Comparison of ENCODE assay signal across 9 mouse cellular contexts in the genomic region with DNA sequence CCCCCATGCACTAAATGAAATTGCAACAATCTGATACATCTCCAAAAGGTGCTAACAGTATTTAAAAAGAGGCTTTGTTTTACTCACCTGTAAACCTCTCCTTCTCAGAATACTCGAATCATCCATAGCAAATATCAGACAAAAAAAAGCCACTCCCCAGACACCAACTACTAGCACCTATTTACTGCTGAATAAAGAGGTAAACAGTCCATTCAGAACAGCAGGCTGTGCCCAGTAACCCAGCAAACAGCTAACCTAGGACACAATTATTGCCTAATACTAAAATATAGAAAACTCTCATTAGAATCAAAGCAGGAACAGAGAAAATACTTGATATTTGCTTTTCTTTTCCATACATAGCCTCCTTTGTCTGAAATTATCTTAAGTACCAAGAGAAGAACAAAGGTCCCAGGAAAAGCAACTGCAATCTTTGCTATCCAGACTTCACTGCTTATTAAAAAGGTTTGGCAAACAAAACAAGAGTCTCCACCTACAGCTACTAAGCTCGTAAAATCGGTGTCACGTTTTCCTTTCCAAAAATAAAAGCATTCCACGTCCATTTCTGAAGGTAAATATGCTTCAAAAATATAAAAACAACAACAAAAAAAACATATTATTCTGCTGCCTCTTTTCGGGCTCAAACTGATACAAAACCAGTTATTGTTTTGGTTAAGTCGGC. TPM values are rescaled to one million over a fixed set of nuclear protein-coding genes. Genes with fewer than 3 reads are reported as not detected.
DNase-seq lines count a peak whose midpoint lies in the region; ATAC-seq and TF ChIP-seq lines count a peak whose summit lies in the region.
"Had no signal": no experiment of that assay in that cellular context is flagged by ENCODE, and none has a peak within 500 bp of the region (broad histone marks: within the 10 kb centered on the region; RNA-seq: fewer than 3 reads in every experiment).

No protein-coding gene starts in this region.

- no peaks in the 10 kb centered on the region for H3K79me2 ChIP-seq in liver, adult 2 months (ENCODE audit: control insufficient read depth, insufficient read depth, low read length)

- WGBS in liver, adult 2 months, result 48% methylated on average over 7 of the region's 7 CpGs
- WGBS in forebrain, embryonic 12.5 days, result 30% methylated on average over 7 of the region's 7 CpGs
- WGBS in hindbrain, postnatal 0 days, result 16% methylated on average over 7 of the region's 7 CpGs
- 24% methylated on average over 7 of the region's 7 CpGs for WGBS in small intestine, adult 2 months

- no peak for TF ChIP-seq CTCF in liver, adult 2 months (IDR thresholded peaks at IDR 0.05; ENCODE audit: low read depth, low read length)
- TF ChIP-seq CTCF in hindbrain, postnatal 0 days (IDR thresholded peaks at IDR 0.05; ENCODE audit: low read depth), result no peak
- TF ChIP-seq CTCF in small intestine, adult 2 months (IDR thresholded peaks at IDR 0.05; ENCODE audit: extremely low read depth, insufficient read length, insufficient replicate concordance, low read depth, low read length), result no peak

- peak overlapping the region; percentile 49 for H3K4me2 ChIP-seq in forebrain, embryonic 12.5 days
- peak overlapping the region; percentile 59 for H3K4me2 ChIP-seq in hindbrain, postnatal 0 days (ENCODE audit: low read depth, low read length)

- no peak for TF ChIP-seq POLR2A in liver, adult 2 months (IDR thresholded peaks at IDR 0.05; ENCODE audit: extremely low read depth, insufficient read depth, low read length)
- TF ChIP-seq POLR2A in small intestine, adult 2 months (IDR thresholded peaks at IDR 0.05; ENCODE audit: low read depth, low read length), result no peak

- no peak for ATAC-seq in forebrain, embryonic 12.5 days (ENCODE audit: low FRiP score)
- no peak for ATAC-seq in hindbrain, postnatal 0 days

- no peak overlapping the region for H3K27ac ChIP-seq in liver, adult 2 months (replicated peaks; ENCODE audit: insufficient read depth, low read depth, low read length)
- H3K27ac ChIP-seq in forebrain, embryonic 12.5 days, result peak overlapping the region; percentile 76
- peak overlapping the region; percentile 79 for H3K27ac ChIP-seq in hindbrain, postnatal 0 days
- H3K27ac ChIP-seq in small intestine, adult 2 months (ENCODE audit: insufficient read depth, low read depth, low read length), result no peak overlapping the region

- no peak overlapping the region for H3K4me3 ChIP-seq in liver, adult 2 months (ENCODE audit: insufficient read depth, low read depth, low read length)
- H3K4me3 ChIP-seq in forebrain, embryonic 12.5 days (replicated peaks), result peak overlapping the region; percentile 23
- H3K4me3 ChIP-seq in hindbrain, postnatal 0 days (ENCODE audit: low read length), result peak overlapping the region; percentile 37
- H3K4me3 ChIP-seq in small intestine, adult 2 months (ENCODE audit: low read depth, low read length), result peak overlapping the region; percentile 20; the same call in 1 of the 2 replicates

- peaks cover 2% of the 10 kb centered on the region; the same call in 1 of the 2 replicates for H3K4me1 ChIP-seq in liver, adult 2 months (ENCODE audit: control insufficient read depth, insufficient read depth, low read length)
- peaks cover 15% of the 10 kb centered on the region for H3K4me1 ChIP-seq in forebrain, embryonic 12.5 days
- H3K4me1 ChIP-seq in hindbrain, postnatal 0 days (ENCODE audit: insufficient read depth, low read length), result no peaks in the 10 kb centered on the region
- H3K4me1 ChIP-seq in small intestine, adult 2 months (ENCODE audit: control insufficient read depth, insufficient read depth, insufficient read length, low read length), result peaks cover 4% of the 10 kb centered on the region; the same call in 1 of the 2 replicates

- DNase-seq in liver, adult 2 months (ENCODE audit: extremely low read depth, low read depth, low spot score), result peak; percentile 21
- no peak for DNase-seq in liver
- peak; percentile 18 for DNase-seq in hindbrain, postnatal 0 days (ENCODE audit: low spot score)
- DNase-seq in spleen, postnatal 10 days (ENCODE audit: low spot score in 2 of 2), result no peak
- DNase-seq in gastrocnemius, adult 8-10 months (ENCODE audit: low spot score in 2 of 2), result no peak
- DNase-seq: lung, postnatal 4 days; thymus, postnatal 36 days had no signal

- H3K9ac ChIP-seq in liver, adult 2 months (ENCODE audit: low read depth, low read length), result no peak overlapping the region
- H3K9ac ChIP-seq in forebrain, embryonic 12.5 days, result peak overlapping the region; percentile 45
- H3K9ac ChIP-seq in hindbrain, postnatal 0 days (replicated peaks; ENCODE audit: low read length), result peak overlapping the region; percentile 53

- no peaks in the 10 kb centered on the region for H3K36me3 ChIP-seq in liver, adult 2 months (ENCODE audit: control insufficient read depth, insufficient read depth, low read length)
- no peaks in the 10 kb centered on the region for H3K36me3 ChIP-seq in forebrain, embryonic 12.5 days (replicated peaks)
- no peaks in the 10 kb centered on the region for H3K36me3 ChIP-seq in hindbrain, postnatal 0 days (ENCODE audit: insufficient read depth, low read length)
- no peaks in the 10 kb centered on the region for H3K36me3 ChIP-seq in small intestine, adult 2 months (ENCODE audit: control insufficient read depth, insufficient read depth, low read length)

- H3K27me3 ChIP-seq in liver, adult 2 months (ENCODE audit: control insufficient read depth, insufficient read depth, low read length), result no peaks in the 10 kb centered on the region
- H3K27me3 ChIP-seq in forebrain, embryonic 12.5 days, result no peaks in the 10 kb centered on the region
- no peaks in the 10 kb centered on the region for H3K27me3 ChIP-seq in hindbrain, postnatal 0 days (ENCODE audit: insufficient read depth, low read length)
- no peaks in the 10 kb centered on the region; the same call in 1 of the 2 replicates for H3K27me3 ChIP-seq in small intestine, adult 2 months (ENCODE audit: control insufficient read depth, insufficient read depth, low read length)

- H3K9me3 ChIP-seq in forebrain, embryonic 12.5 days, result no peaks in the 10 kb centered on the region
- no peaks in the 10 kb centered on the region for H3K9me3 ChIP-seq in hindbrain, postnatal 0 days (ENCODE audit: low read length)

RNA-seq across cellular contexts. Expression of gene Mast2, which starts 58.6 kb away (rescaled TPM):
- 3.9 and 5.4 TPM in 2 replicates for total RNA-seq in liver, adult 2 months (2014; rRNA removed)
- polyA plus RNA-seq in liver, adult 2 months (2012; rRNA removed), result 11.9 and 20.6 TPM in 2 replicates
- 33.6 and 33.8 TPM in 2 replicates for polyA plus RNA-seq in forebrain, embryonic 12.5 days (2016; fragmentation: Nextera tagmentation; extraction: Ambion mirVana)
- 63.9 and 80.6 TPM in 2 replicates for total RNA-seq in hindbrain, postnatal 0 days (2014; rRNA removed)
- 20.7 and 25.5 TPM in 2 replicates for polyA plus RNA-seq in hindbrain, postnatal 0 days (2015; fragmentation: Nextera tagmentation; extraction: Ambion mirVana)
- 107 and 224 TPM in 2 replicates for polyA plus RNA-seq in small intestine, adult 2 months (2012; rRNA removed)
- total RNA-seq in gastrocnemius, adult 8-10 months (2022), result 10 to 100 TPM; 76.6 to 98.8 (median 77.1) TPM

Comparison
In these comparisons a context has a peak if more than half of its experiments do, and no peak if none do; other contexts are left out.
1. DNase-seq: peak in liver, adult 2 months (single experiment) and hindbrain, postnatal 0 days (single experiment); none in liver (single experiment), spleen, postnatal 10 days (0 of 2) and gastrocnemius, adult 8-10 months (0 of 2).
2. H3K27ac ChIP-seq: peak in forebrain, embryonic 12.5 days (single experiment) and hindbrain, postnatal 0 days (single experiment); none in liver, adult 2 months (single experiment) and small intestine, adult 2 months (single experiment).